Mouse (Mus musculus): Measurements from ENCODE around the gene Ypel3.
A peak's percentile ranks its signal among the peaks of the same experiment; 100 is the strongest.
"Not testable (repeated sequence)": the region's sequence is repeated elsewhere in the genome, so short reads cannot be mapped to it uniquely, and the experiment has no call there.

Ypel3 gene

GRCm38 (mm10) chr7:126776598-126777057, at the start of gene Ypel3:
Gene Ypel3, plus strand, starts transcription at chr7:126776955.
- DNase-seq: peak; percentile 98

- DNase-seq: not testable (repeated sequence)
Observed at GRCm38 (mm10) chr7:126730256-126730789, 46.4 kb upstream of the Ypel3 start.

- no peak for DNase-seq
Observed at GRCm38 (mm10) chr7:126736122-126736521, 40.6 kb upstream of the Ypel3 start.

- no peak for DNase-seq
Observed at GRCm38 (mm10) chr7:126739551-126739950, 37.2 kb upstream of the Ypel3 start.

GRCm38 (mm10) chr7:126740132-126740735, 36.5 kb upstream of the Ypel3 start:
- DNase-seq: no peak

- no peak for DNase-seq
Observed at GRCm38 (mm10) chr7:126740977-126741376, 35.8 kb upstream of the Ypel3 start.

- DNase-seq: no peak
Observed at GRCm38 (mm10) chr7:126741452-126741851, 35.3 kb upstream of the Ypel3 start.

GRCm38 (mm10) chr7:126741964-126742482, 34.7 kb upstream of the Ypel3 start:
- no peak for DNase-seq

GRCm38 (mm10) chr7:126746066-126746465, 30.7 kb upstream of the Ypel3 start:
- no peak for DNase-seq

GRCm38 (mm10) chr7:126746798-126747197, 30.0 kb upstream of the Ypel3 start:
- no peak for DNase-seq

- DNase-seq: no peak
Observed at GRCm38 (mm10) chr7:126748824-126749223, 27.9 kb upstream of the Ypel3 start.

- no peak for DNase-seq
Observed at GRCm38 (mm10) chr7:126749582-126750343, 27.0 kb upstream of the Ypel3 start.

GRCm38 (mm10) chr7:126754866-126755265, 21.9 kb upstream of the Ypel3 start:
- peak; percentile 89 to 94 for DNase-seq

- DNase-seq: no peak
Observed at GRCm38 (mm10) chr7:126758539-126758938, 18.2 kb upstream of the Ypel3 start.

- peak; percentile 93 to 95 for DNase-seq
Observed at GRCm38 (mm10) chr7:126759050-126759671, 17.6 kb upstream of the Ypel3 start, which contains the start of gene Mapk3. Gene Mapk3, plus strand, starts transcription at chr7:126759601.

GRCm38 (mm10) chr7:126759672-126760390, 16.9 kb upstream of the Ypel3 start:
- DNase-seq: no peak

GRCm38 (mm10) chr7:126760391-126760802, 16.4 kb upstream of the Ypel3 start:
- peak; percentile 73 to 81 for DNase-seq

- DNase-seq: no peak
Observed at GRCm38 (mm10) chr7:126760956-126761355, 15.8 kb upstream of the Ypel3 start.

GRCm38 (mm10) chr7:126761529-126762067, 15.2 kb upstream of the Ypel3 start:
- no peak for DNase-seq

GRCm38 (mm10) chr7:126762471-126763008, 14.2 kb upstream of the Ypel3 start:
- DNase-seq: no peak

- no peak for DNase-seq
Observed at GRCm38 (mm10) chr7:126765540-126765939, 11.2 kb upstream of the Ypel3 start.

- no peak for DNase-seq
Observed at GRCm38 (mm10) chr7:126766201-126766600, 10.6 kb upstream of the Ypel3 start, which contains the start of gene Gdpd3. Gene Gdpd3, plus strand, starts transcription at chr7:126766334.

All from cerebellum, postnatal 10 days (tissue).